32 mouse cellular contexts compared by ENCODE assay signal in genomic region chr8:92670236-92670635, GRCm38 (mm10). TPM values are rescaled to one million over a fixed set of nuclear protein-coding genes. Genes with fewer than 3 reads are reported as not detected.
DNase-seq lines count a peak whose midpoint lies in the region; ATAC-seq and TF ChIP-seq lines count a peak whose summit lies in the region.
"Had no signal": no experiment of that assay in that cellular context is flagged by ENCODE, and none has a peak within 500 bp of the region (broad histone marks: within the 10 kb centered on the region; RNA-seq: fewer than 3 reads in every experiment).

No protein-coding gene starts in this region.

- H3K27me3 ChIP-seq in forebrain, embryonic 14.5 days (replicated peaks; ENCODE audit: control insufficient read depth, insufficient read depth, low read length) = peaks cover 55% of the 10 kb centered on the region
- peaks cover 43% of the 10 kb centered on the region for H3K27me3 ChIP-seq in forebrain, embryonic 11.5 days (ENCODE audit: control insufficient read depth, insufficient read depth, low read length)
- H3K27me3 ChIP-seq in hindbrain, embryonic 16.5 days (replicated peaks; ENCODE audit: control insufficient read depth, insufficient read depth, low read length) = peaks cover 31% of the 10 kb centered on the region
- H3K27me3 ChIP-seq in midbrain, embryonic 14.5 days (ENCODE audit: control insufficient read depth, insufficient read depth, low read length) = peaks cover 22% of the 10 kb centered on the region; the same call in 1 of the 2 replicates

- intact Hi-C loops in left cerebral cortex, postnatal 4 days (cut with DNase I) = loop anchor here (5.0 kb wide), 1 partner anchor 308 kb away; no protein-coding TSS in a partner anchor

- no peak overlapping the region for H3K4me3 ChIP-seq in forebrain, embryonic 14.5 days (ENCODE audit: low read depth, low read length)
- H3K4me3 ChIP-seq in forebrain, embryonic 11.5 days (ENCODE audit: low read depth, low read length) = no peak overlapping the region
- no peak overlapping the region for H3K4me3 ChIP-seq in hindbrain, embryonic 16.5 days (ENCODE audit: low read length)
- H3K4me3 ChIP-seq in midbrain, embryonic 14.5 days (replicated peaks; ENCODE audit: low read depth, low read length) = no peak overlapping the region
- H3K4me3 ChIP-seq: embryonic facial prominence, embryonic 12.5 days; left cerebral cortex, adult 2 months; limb, embryonic 15.5 days; lung, embryonic 15.5 days; myocyte; neural tube, embryonic 13.5 days had no signal

- no peak for TF ChIP-seq POLR2A in brain, embryonic 14.5 days (IDR thresholded peaks at IDR 0.05; ENCODE audit: borderline replicate concordance, extremely low read depth, insufficient read depth, insufficient read length, poor library complexity, severe bottlenecking)

- H3K36me3 ChIP-seq in forebrain, embryonic 14.5 days (ENCODE audit: control insufficient read depth, insufficient read depth, low read length) = no peaks in the 10 kb centered on the region
- H3K36me3 ChIP-seq in forebrain, embryonic 11.5 days (ENCODE audit: control insufficient read depth, insufficient read depth, low read length) = no peaks in the 10 kb centered on the region
- H3K36me3 ChIP-seq in hindbrain, embryonic 16.5 days (ENCODE audit: control insufficient read depth, insufficient read depth, low read length) = no peaks in the 10 kb centered on the region
- no peaks in the 10 kb centered on the region for H3K36me3 ChIP-seq in midbrain, embryonic 14.5 days (ENCODE audit: control insufficient read depth, insufficient read depth, low read length)
- H3K36me3 ChIP-seq: embryonic facial prominence, embryonic 12.5 days; limb, embryonic 15.5 days; lung, embryonic 15.5 days; neural tube, embryonic 13.5 days had no signal

- WGBS in forebrain, embryonic 14.5 days = 42% methylated on average over 11 of the region's 11 CpGs
- WGBS in forebrain, embryonic 11.5 days = 45% methylated on average over 11 of the region's 11 CpGs
- 27% methylated on average over 11 of the region's 11 CpGs for WGBS in hindbrain, embryonic 16.5 days
- WGBS in midbrain, embryonic 14.5 days = 18% methylated on average over 11 of the region's 11 CpGs

- no peak overlapping the region for H3K4me2 ChIP-seq in forebrain, embryonic 14.5 days (ENCODE audit: low read length)
- no peak overlapping the region; the same call in 1 of the 2 replicates for H3K4me2 ChIP-seq in forebrain, embryonic 11.5 days (ENCODE audit: low read depth, low read length, severe bottlenecking)
- H3K4me2 ChIP-seq in hindbrain, embryonic 16.5 days (ENCODE audit: low read length) = peak overlapping the region; percentile 24
- H3K4me2 ChIP-seq in midbrain, embryonic 14.5 days (ENCODE audit: low read length) = peak overlapping the region; percentile 41
- H3K4me2 ChIP-seq: embryonic facial prominence, embryonic 12.5 days; limb, embryonic 15.5 days; lung, embryonic 15.5 days; neural tube, embryonic 13.5 days had no signal

- peak; percentile 25 for DNase-seq in forebrain, embryonic 14.5 days (ENCODE audit: low spot score)
- no peak for DNase-seq in forebrain, embryonic 11.5 days (ENCODE audit: low spot score)
- DNase-seq in brain, embryonic 14.5 days (ENCODE audit: low read depth) = peak; percentile 52
- DNase-seq in midbrain, embryonic 14.5 days = peak; percentile 62
- no peak for DNase-seq in right cerebral cortex, postnatal 25 days
- no peak for DNase-seq in left cerebral cortex, postnatal 4 days
- DNase-seq in spleen, adult 12 weeks (ENCODE audit: low spot score) = no peak
- DNase-seq: cerebellum, adult 11-12 months; cerebellum, postnatal 14 days; kidney, adult 2 months; kidney, postnatal 10 days; lung, postnatal 4 days; spleen, adult 18-20 months; thymus, postnatal 25 days had no signal

- TF ChIP-seq CTCF in brain, embryonic 14.5 days (IDR thresholded peaks at IDR 0.05; ENCODE audit: borderline replicate concordance, extremely low read depth, insufficient read depth, insufficient read length) = no peak

- H3K9ac ChIP-seq in forebrain, embryonic 14.5 days (ENCODE audit: low read length) = no peak overlapping the region
- H3K9ac ChIP-seq in forebrain, embryonic 11.5 days (ENCODE audit: low read length) = no peak overlapping the region
- H3K9ac ChIP-seq in hindbrain, embryonic 16.5 days (ENCODE audit: low read depth, low read length) = no peak overlapping the region
- no peak overlapping the region for H3K9ac ChIP-seq in midbrain, embryonic 14.5 days (replicated peaks; ENCODE audit: low read length)
- H3K9ac ChIP-seq: embryonic facial prominence, embryonic 12.5 days; limb, embryonic 15.5 days; liver, embryonic 14.5 days; lung, embryonic 15.5 days; neural tube, embryonic 13.5 days had no signal

- no peaks in the 10 kb centered on the region for H3K9me3 ChIP-seq in forebrain, embryonic 14.5 days (replicated peaks; ENCODE audit: control insufficient read depth, low read length)
- H3K9me3 ChIP-seq in forebrain, embryonic 11.5 days (ENCODE audit: control insufficient read depth, low read length) = no peaks in the 10 kb centered on the region
- no peaks in the 10 kb centered on the region for H3K9me3 ChIP-seq in hindbrain, embryonic 16.5 days (ENCODE audit: control insufficient read depth, low read length)
- H3K9me3 ChIP-seq in midbrain, embryonic 14.5 days (ENCODE audit: control insufficient read depth, low read length) = no peaks in the 10 kb centered on the region
- H3K9me3 ChIP-seq: embryonic facial prominence, embryonic 12.5 days; limb, embryonic 15.5 days; lung, embryonic 15.5 days; neural tube, embryonic 13.5 days had no signal

- H3K27ac ChIP-seq in forebrain, embryonic 14.5 days (ENCODE audit: low read depth, low read length) = no peak overlapping the region
- no peak overlapping the region for H3K27ac ChIP-seq in forebrain, embryonic 11.5 days (ENCODE audit: low read depth, low read length)
- H3K27ac ChIP-seq in hindbrain, embryonic 16.5 days (ENCODE audit: low read depth, low read length) = no peak overlapping the region
- no peak overlapping the region for H3K27ac ChIP-seq in midbrain, embryonic 14.5 days (replicated peaks; ENCODE audit: low read depth, low read length)
- H3K27ac ChIP-seq: embryonic facial prominence, embryonic 12.5 days; left cerebral cortex, adult 2 months; limb, embryonic 15.5 days; liver, embryonic 14.5 days; lung, embryonic 15.5 days; neural tube, embryonic 13.5 days had no signal

- H3K4me1 ChIP-seq in forebrain, embryonic 14.5 days (ENCODE audit: control insufficient read depth, insufficient read depth, low read length) = peaks cover 9% of the 10 kb centered on the region
- H3K4me1 ChIP-seq in forebrain, embryonic 11.5 days (replicated peaks; ENCODE audit: control insufficient read depth, insufficient read depth, low read length) = peaks cover 18% of the 10 kb centered on the region
- peaks cover 24% of the 10 kb centered on the region for H3K4me1 ChIP-seq in hindbrain, embryonic 16.5 days (ENCODE audit: control insufficient read depth, insufficient read depth, low read depth, low read length)
- H3K4me1 ChIP-seq in midbrain, embryonic 14.5 days (ENCODE audit: control insufficient read depth, insufficient read depth, low read length) = peaks cover 30% of the 10 kb centered on the region

- no peak for ATAC-seq in forebrain, embryonic 14.5 days
- ATAC-seq in forebrain, embryonic 11.5 days (replicated peaks; ENCODE audit: low FRiP score) = no peak
- no peak for ATAC-seq in hindbrain, embryonic 16.5 days
- no peak for ATAC-seq in midbrain, embryonic 14.5 days (ENCODE audit: low FRiP score, low TSS enrichment)
- ATAC-seq: CD4-positive, CD25-positive, alpha-beta regulatory T cell, adult 4 months; inflammation-experienced regulatory T-cells, adult 6 months had no signal

RNA-seq across cellular contexts. Expression of gene Irx6, which starts 3.9 kb away (rescaled TPM):
- polyA plus RNA-seq in forebrain, embryonic 14.5 days (2014; fragmentation: Nextera tagmentation; extraction: Ambion mirVana) = 0.38 and 0.69 TPM in 2 replicates
- polyA plus RNA-seq in forebrain, embryonic 11.5 days (2014; fragmentation: Nextera tagmentation; extraction: Ambion mirVana) = 0.15 and 0.36 TPM in 2 replicates
- 2.5 and 3.4 TPM in 2 replicates for polyA plus RNA-seq in brain, embryonic 14.5 days (2012; rRNA removed)
- polyA plus RNA-seq in hindbrain, embryonic 16.5 days (2015; fragmentation: Nextera tagmentation; extraction: Ambion mirVana) = 0.66 and 0.84 TPM in 2 replicates
- polyA plus RNA-seq in midbrain, embryonic 14.5 days (2014; fragmentation: Nextera tagmentation; extraction: Ambion mirVana) = 4.2 and 6.4 TPM in 2 replicates
- not detected for total RNA-seq in left cerebral cortex, postnatal 4 days (2021)
- total RNA-seq: adrenal gland, adult 18-20 months; adrenal gland, postnatal 4 days; gastrocnemius, adult 18-20 months; gastrocnemius, postnatal 4 days; heart, adult 8-10 months; heart, postnatal 25 days; megakaryocyte-erythroid progenitor cell, adult 5-6 weeks had no signal
- polyA plus RNA-seq: CD4-positive, CD25-positive, alpha-beta regulatory T cell, adult 4 months; inflammation-experienced regulatory T-cells, adult 6 months; kidney, adult 2 months; lung, embryonic 15.5 days; myocyte; stomach, embryonic 14.5 days had no signal

Comparison
In these comparisons a context has a peak if more than half of its experiments do, and no peak if none do; other contexts are left out.
1. DNase-seq: peak in forebrain, embryonic 14.5 days (single experiment), brain, embryonic 14.5 days (single experiment) and midbrain, embryonic 14.5 days (single experiment); none in forebrain, embryonic 11.5 days (single experiment), right cerebral cortex, postnatal 25 days (single experiment), left cerebral cortex, postnatal 4 days (single experiment) and spleen, adult 12 weeks (single experiment).
2. H3K4me2 ChIP-seq: peak in hindbrain, embryonic 16.5 days (single experiment) and midbrain, embryonic 14.5 days (single experiment); none in forebrain, embryonic 14.5 days (single experiment) and forebrain, embryonic 11.5 days (single experiment).